Mouse (Mus musculus) kidney, embryonic 14.5 days (tissue): ENCODE data around the gene 4930415O20Rik. TPM values are rescaled to one million over a fixed set of nuclear protein-coding genes. Genes with fewer than 3 reads are reported as not detected.

Experiments
- ATAC-seq: fragments of 200-750 bp; cut with Nextera tagmentation; 2 replicates; pipeline ENCODE4 v1.8.0; 2017; ENCODE audit warnings: moderate number of reproducible peaks, mild to moderate bottlenecking, moderate TSS enrichment, moderate library complexity; ENCODE audit not compliant: low FRiP score, low TSS enrichment
- H3K27ac ChIP-seq: fragments of 300-500 bp; sonication (generic); 2 replicates; pipeline ENCODE4 v1.5.1; 2014; ENCODE audit warnings: low read depth, mild to moderate bottlenecking, low read length, moderate library complexity, mixed read lengths
- H3K27me3 ChIP-seq: fragments of 300-500 bp; sonication (generic); 2 replicates; pipeline ENCODE4 v1.6.1; 2014; ENCODE audit warnings: mild to moderate bottlenecking, low read length; ENCODE audit not compliant: control insufficient read depth, insufficient read depth
- H3K36me3 ChIP-seq: fragments of 300-500 bp; sonication (generic); 2 replicates; pipeline ENCODE4 v1.6.1; 2014; ENCODE audit warnings: low read length, mixed read lengths; ENCODE audit not compliant: control insufficient read depth, insufficient read depth
- H3K4me1 ChIP-seq: fragments of 300-500 bp; sonication (generic); 2 replicates; pipeline ENCODE4 v1.6.1; 2014; ENCODE audit warnings: low read length, mixed read lengths; ENCODE audit not compliant: control insufficient read depth, insufficient read depth
- H3K4me2 ChIP-seq: fragments of 300-500 bp; sonication (generic); replicated peaks from 2 replicates; pipeline ENCODE4 v1.6.1; 2014; ENCODE audit warnings: low read depth, mild to moderate bottlenecking, low read length
- H3K4me3 ChIP-seq: fragments of 300-500 bp; sonication (generic); 2 replicates; pipeline ENCODE4 v1.5.1; 2014; ENCODE audit warnings: mild to moderate bottlenecking, low read length
- H3K9ac ChIP-seq: fragments of 300-500 bp; sonication (generic); 2 replicates; pipeline ENCODE4 v1.6.1; 2014; ENCODE audit warnings: low read depth, mild to moderate bottlenecking, low read length, moderate library complexity
- H3K9me3 ChIP-seq: fragments of 300-500 bp; sonication (generic); 2 replicates; pipeline ENCODE4 v1.6.1; 2016; ENCODE audit warnings: low read length; ENCODE audit not compliant: control insufficient read depth
- WGBS: fragments of 180-500 bp; shearing (Covaris S2); extraction: QIAGEN DNeasy Blood & Tissue Kit; methylation state at CpG from one replicate; pipeline ENCODE4 v1.1.7; 2014; 5-methylcytosine and 5-hydroxymethylcytosine counted together
- polyA plus RNA-seq: library from polyadenylated mRNA; unstranded; fragments of >200 nt; fragmentation: Nextera tagmentation; extraction: Ambion mirVana; gene quantifications from 2 replicates; pipeline ENCODE4 v1.2.1, GENCODE M21; 2014

Gene 4930415O20Rik
- polyA plus RNA-seq, 1 experiment from 2014 or later, result 0.57 TPM

DNA sequence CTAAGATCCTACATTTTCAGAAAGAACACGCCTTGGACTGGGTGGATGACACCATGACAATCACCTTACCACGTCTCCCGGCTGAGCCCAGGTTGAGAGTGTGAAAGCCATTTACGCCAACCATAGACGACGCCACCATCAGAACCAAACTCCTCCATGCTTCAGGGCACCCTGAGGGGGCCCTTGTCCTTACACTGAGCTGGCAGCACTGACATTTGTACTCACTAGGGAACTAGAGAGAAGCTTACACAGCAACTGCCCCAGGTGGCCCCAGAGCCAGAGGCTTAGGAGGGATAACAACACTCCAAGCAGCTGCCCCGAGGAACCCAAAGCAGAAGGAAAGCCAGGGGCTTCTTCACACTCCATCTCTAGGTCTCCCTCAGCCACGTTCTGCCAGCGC lies 35.9 kb downstream of the 4930415O20Rik start:
- peak overlapping the region; percentile 87 for H3K4me2 ChIP-seq
- no peak overlapping the region for H3K27ac ChIP-seq
- H3K27me3 ChIP-seq, result no peaks in the 10 kb centered on the region
- peaks cover 46% of the 10 kb centered on the region for H3K4me1 ChIP-seq
- peaks cover 18% of the 10 kb centered on the region for H3K36me3 ChIP-seq
- peak overlapping the region; percentile 23; the same call in 1 of the 2 replicates for H3K9ac ChIP-seq
- no peak overlapping the region for H3K4me3 ChIP-seq
- H3K9me3 ChIP-seq, result no peaks in the 10 kb centered on the region
- WGBS, result 59% methylated on average over 9 of the region's 9 CpGs
- ATAC-seq, result no peak

- Histone ChIP-seq H3K9ac (peak overlapping the region; percentile 93; the same call in 1 of the 2 replicates), H3K4me1 (peaks cover 39% of the 10 kb centered on the region), H3K4me2 (peak overlapping the region; percentile 87), H3K27ac (peak overlapping the region; percentile 95; the same call in 1 of the 2 replicates), H3K9me3 (no peaks in the 10 kb centered on the region), H3K4me3 (peak overlapping the region; percentile 83), H3K36me3 (peaks cover 18% of the 10 kb centered on the region), H3K27me3 (no peaks in the 10 kb centered on the region)
- ATAC-seq, result peak; percentile 3; the same call in 1 of the 2 replicates
- WGBS, result 24% methylated on average over 4 of the region's 4 CpGs
Observed at GRCm38 (mm10) chr15:98607557-98607956, 36.8 kb downstream of the 4930415O20Rik start.

GRCm38 (mm10) chr15:98608058-98608783 lies 37.4 kb downstream of the 4930415O20Rik start:
- peak overlapping the region; percentile 83 for H3K4me3 ChIP-seq
- H3K27me3 ChIP-seq, result no peaks in the 10 kb centered on the region
- H3K9me3 ChIP-seq, result no peaks in the 10 kb centered on the region
- peak overlapping the region; percentile 95; the same call in 1 of the 2 replicates for H3K27ac ChIP-seq
- H3K36me3 ChIP-seq, result peaks cover 13% of the 10 kb centered on the region
- H3K4me2 ChIP-seq, result peak overlapping the region; percentile 87
- ATAC-seq, result no peak
- peaks cover 32% of the 10 kb centered on the region for H3K4me1 ChIP-seq
- H3K9ac ChIP-seq, result peak overlapping the region; percentile 93
- WGBS, result 11% methylated on average over 10 of the region's 10 CpGs

GRCm38 (mm10) chr15:98608784-98609250 lies 38.0 kb downstream of the 4930415O20Rik start:
- Histone ChIP-seq H3K9me3 (no peaks in the 10 kb centered on the region), H3K27ac (peak overlapping the region; percentile 95), H3K4me2 (peak overlapping the region; percentile 87), H3K9ac (peak overlapping the region; percentile 93), H3K36me3 (peaks cover 7% of the 10 kb centered on the region), H3K4me1 (peaks cover 26% of the 10 kb centered on the region), H3K27me3 (no peaks in the 10 kb centered on the region), H3K4me3 (peak overlapping the region; percentile 83)
- 2% methylated on average over 10 of the region's 26 CpGs for WGBS
- peak; percentile 5; the same call in 1 of the 2 replicates for ATAC-seq

DNA sequence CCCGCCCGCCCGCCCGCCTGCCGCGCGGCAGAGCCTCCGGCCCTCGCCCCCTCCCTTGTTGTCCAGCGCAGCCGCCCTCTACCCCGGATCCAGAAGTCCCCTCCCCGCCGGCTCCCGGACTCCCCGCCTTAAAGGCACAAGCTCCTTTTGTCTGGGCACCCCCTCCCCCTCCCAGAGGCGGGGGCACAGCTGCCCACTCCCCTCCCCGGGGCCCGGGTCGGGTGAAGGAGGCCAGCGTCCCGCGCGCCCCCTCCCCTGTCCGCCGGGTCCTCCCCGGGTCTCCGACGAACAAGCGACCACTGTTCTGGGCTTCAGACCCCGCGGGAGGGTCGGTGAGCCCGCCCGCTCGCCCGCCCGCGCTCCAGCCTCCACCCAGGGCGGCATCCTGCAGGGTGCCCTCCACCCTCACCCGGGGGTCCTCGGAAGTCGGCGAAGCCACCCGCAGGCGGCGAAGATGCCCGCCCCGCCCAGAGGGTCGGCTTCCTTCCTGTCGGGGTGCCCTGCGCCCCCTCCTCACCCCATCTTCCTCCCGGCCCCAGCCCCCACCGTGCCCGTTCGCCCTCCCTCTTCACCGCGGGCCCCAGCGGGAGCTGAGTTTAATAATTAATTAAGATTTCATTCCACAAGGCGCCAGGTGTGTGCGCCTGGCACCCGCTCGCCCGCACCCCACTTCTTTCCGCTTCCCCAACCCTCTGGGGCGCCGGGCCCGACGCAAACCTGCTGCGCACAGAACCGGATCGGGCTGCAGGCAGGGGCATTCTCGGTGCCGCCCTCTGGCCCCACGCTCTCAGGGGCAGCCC lies 38.7 kb downstream of the 4930415O20Rik start, which contains the start of gene Adcy6:
TSS of gene Adcy6 (minus strand) at position 746 of the 800 bp plus-strand sequence.
- Histone ChIP-seq H3K4me3 (peak within 1 kb of the TSS; percentile 83), H3K9ac (peak within 1 kb of the TSS; percentile 93), H3K4me1 (peaks cover 22% of the 10 kb centered on the region), H3K27me3 (no peaks in the 10 kb centered on the region), H3K27ac (peak within 1 kb of the TSS; percentile 95), H3K9me3 (no peaks in the 10 kb centered on the region), H3K36me3 (no peaks in the 10 kb centered on the region; the same call in 1 of the 2 replicates), H3K4me2 (peak within 1 kb of the TSS; percentile 87)
- WGBS, result 1% methylated on average over 49 of the region's 75 CpGs
- peak; percentile 82 for ATAC-seq

GRCm38 (mm10) chr15:98610131-98610633 lies 39.4 kb downstream of the 4930415O20Rik start:
- Histone ChIP-seq H3K4me3 (peak overlapping the region; percentile 83), H3K4me2 (peak overlapping the region; percentile 87), H3K9me3 (no peaks in the 10 kb centered on the region), H3K27ac (peak overlapping the region; percentile 95), H3K27me3 (no peaks in the 10 kb centered on the region), H3K4me1 (peaks cover 22% of the 10 kb centered on the region), H3K36me3 (no peaks in the 10 kb centered on the region), H3K9ac (peak overlapping the region; percentile 93)
- ATAC-seq, result 0 out of 2 replicates have a peak, but pooled peaks have one; percentile 17
- 3% methylated on average over 12 of the region's 12 CpGs for WGBS

- Histone ChIP-seq H3K9ac (no peak overlapping the region), H3K9me3 (no peaks in the 10 kb centered on the region), H3K4me3 (no peak overlapping the region), H3K27ac (no peak overlapping the region), H3K36me3 (no peaks in the 10 kb centered on the region), H3K4me1 (peaks cover 13% of the 10 kb centered on the region), H3K4me2 (no peak overlapping the region), H3K27me3 (no peaks in the 10 kb centered on the region)
- 94% methylated on average over 3 of the region's 3 CpGs for WGBS
- no peak for ATAC-seq
Observed at GRCm38 (mm10) chr15:98612229-98612628, 41.4 kb downstream of the 4930415O20Rik start.

DNA sequence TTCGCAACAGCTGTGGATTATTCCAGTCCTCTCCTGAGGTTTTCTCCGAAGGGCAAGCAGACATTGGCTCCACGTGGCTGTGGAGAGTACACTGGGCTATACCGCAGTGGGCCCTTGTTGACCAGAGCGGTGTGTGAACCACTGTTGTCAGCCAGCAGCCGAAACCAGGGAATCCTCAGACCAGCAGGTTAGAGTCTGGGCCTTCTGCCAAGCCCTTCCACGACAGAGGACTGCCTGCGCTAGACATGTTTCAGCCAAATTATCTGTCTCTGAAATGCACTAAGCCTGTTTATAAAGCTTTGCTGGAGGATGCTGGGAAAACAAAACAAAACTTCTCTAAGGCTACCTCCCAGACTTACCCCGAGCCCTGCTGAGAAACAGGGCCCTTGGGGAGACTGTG lies 43.7 kb downstream of the 4930415O20Rik start:
- Histone ChIP-seq H3K4me3 (no peak overlapping the region), H3K27ac (no peak overlapping the region), H3K9me3 (no peaks in the 10 kb centered on the region), H3K27me3 (no peaks in the 10 kb centered on the region), H3K4me1 (0 out of 2 replicates have a peak, but pooled peaks cover 4% of the 10 kb centered on the region), H3K36me3 (no peaks in the 10 kb centered on the region), H3K4me2 (no peak overlapping the region), H3K9ac (no peak overlapping the region)
- WGBS, result 79% methylated on average over 9 of the region's 9 CpGs
- ATAC-seq, result no peak
